Mouse (Mus musculus) ES-E14 (cell line): ENCODE data around the gene Mageb2. TPM values are rescaled to one million over a fixed set of nuclear protein-coding genes. Genes with fewer than 3 reads are reported as not detected.
"Not testable (repeated sequence)": the region's sequence is repeated elsewhere in the genome, so short reads cannot be mapped to it uniquely, and the experiment has no call there.

Source experiments
- DNase-seq: peaks from one replicate; pipeline ENCODE4 v3.0.0-alpha.2; 2013; ENCODE audit warnings: low read depth, low spot score
- H3K27ac ChIP-seq: 2 replicates; pipeline ENCODE4 v1.5.1; 2012; ENCODE audit warnings: low read depth, mild to moderate bottlenecking, low read length, moderate library complexity, mixed read lengths; ENCODE audit not compliant: poor library complexity, insufficient read depth, severe bottlenecking
- H3K36me3 ChIP-seq: 2 replicates; pipeline ENCODE4 v1.6.1; 2012; ENCODE audit warnings: mild to moderate bottlenecking, low read length, moderate library complexity, mixed read lengths; ENCODE audit not compliant: control insufficient read depth, poor library complexity, insufficient read depth, severe bottlenecking
- H3K4me1 ChIP-seq, 2 experiments: fragments of 150-350 bp in 1 of 2; sonication (generic) in 1 of 2; 2 replicates each; pipeline ENCODE4 v1.6.1; 2012; ENCODE audit warnings: low read length in 2 of 2, mild to moderate bottlenecking in 1 of 2, mixed read lengths in 1 of 2; ENCODE audit not compliant: control insufficient read depth in 2 of 2, insufficient read depth in 2 of 2, poor library complexity in 1 of 2
- H3K4me3 ChIP-seq, 2 experiments: fragments of 150-350 bp in 1 of 2; sonication (generic) in 1 of 2; 2 replicates each; pipeline ENCODE4 v1.5.1; 2012; ENCODE audit warnings: low read length in 2 of 2, low read depth in 1 of 2, mild to moderate bottlenecking in 1 of 2, mixed read lengths in 1 of 2; ENCODE audit not compliant: insufficient read depth in 1 of 2, poor library complexity in 1 of 2, severe bottlenecking in 1 of 2
- H3K9ac ChIP-seq: 2 replicates; pipeline ENCODE4 v1.6.1; 2012; ENCODE audit warnings: low read depth, mild to moderate bottlenecking, low read length, mixed read lengths; ENCODE audit not compliant: poor library complexity, insufficient read depth, severe bottlenecking
- H3K9me3 ChIP-seq: fragments of 150-350 bp; sonication (generic); 2 replicates; pipeline ENCODE4 v1.6.1; 2012; ENCODE audit warnings: low read depth, mild to moderate bottlenecking, low read length; ENCODE audit not compliant: control insufficient read depth, insufficient read depth
- in situ Hi-C, 2 experiments: fragments of 600-800 bp; cut with MboI; formaldehyde crosslinking; loops; one replicate each; pipeline ENCODE4 v1.15.1; 2025; ENCODE audit warnings: low sequenced_read_pairs in 2 of 2, inconsistent platforms in 1 of 2; ENCODE audit not compliant: unreplicated experiment in 2 of 2
- total RNA-seq: library from RNA; depleted of rRNA; stranded (reverse); fragments of 300-350 nt; gene quantifications from 2 replicates; pipeline ENCODE4 v1.2.3, GENCODE M21; 2012; rRNA removed

Gene Mageb2
- total RNA-seq: not detected in 2 replicates

GRCm38 (mm10) chrX:91331390-91331789 lies at the start of gene Mageb2:
Gene Mageb2, plus strand, starts transcription at chrX:91331690.
- H3K9me3 ChIP-seq, H3K36me3 ChIP-seq, in situ Hi-C loops, H3K4me1 ChIP-seq, H3K27ac ChIP-seq, DNase-seq, H3K4me3 ChIP-seq, H3K9ac ChIP-seq: not testable (repeated sequence)

- H3K36me3 ChIP-seq, DNase-seq, H3K4me1 ChIP-seq, H3K27ac ChIP-seq, H3K9me3 ChIP-seq, H3K4me3 ChIP-seq, in situ Hi-C loops, H3K9ac ChIP-seq: not testable (repeated sequence)
These were observed 18.2 kb upstream of the Mageb2 start for GRCm38 (mm10) chrX:91313256-91313655.

Other genes with a start within 250 kb of the Mageb2 start
- not detected in 2 replicates for gene Gm5072, start 60.8 kb downstream of the Mageb2 start, total RNA-seq
- not detected in 2 replicates for gene Gm8914, start 148.4 kb downstream of the Mageb2 start, total RNA-seq
- gene 1700084M14Rik, start 244.2 kb downstream of the Mageb2 start, total RNA-seq: not detected in 2 replicates